Comparison of ENCODE assay signal across 9 mouse cellular contexts in the genomic region with DNA sequence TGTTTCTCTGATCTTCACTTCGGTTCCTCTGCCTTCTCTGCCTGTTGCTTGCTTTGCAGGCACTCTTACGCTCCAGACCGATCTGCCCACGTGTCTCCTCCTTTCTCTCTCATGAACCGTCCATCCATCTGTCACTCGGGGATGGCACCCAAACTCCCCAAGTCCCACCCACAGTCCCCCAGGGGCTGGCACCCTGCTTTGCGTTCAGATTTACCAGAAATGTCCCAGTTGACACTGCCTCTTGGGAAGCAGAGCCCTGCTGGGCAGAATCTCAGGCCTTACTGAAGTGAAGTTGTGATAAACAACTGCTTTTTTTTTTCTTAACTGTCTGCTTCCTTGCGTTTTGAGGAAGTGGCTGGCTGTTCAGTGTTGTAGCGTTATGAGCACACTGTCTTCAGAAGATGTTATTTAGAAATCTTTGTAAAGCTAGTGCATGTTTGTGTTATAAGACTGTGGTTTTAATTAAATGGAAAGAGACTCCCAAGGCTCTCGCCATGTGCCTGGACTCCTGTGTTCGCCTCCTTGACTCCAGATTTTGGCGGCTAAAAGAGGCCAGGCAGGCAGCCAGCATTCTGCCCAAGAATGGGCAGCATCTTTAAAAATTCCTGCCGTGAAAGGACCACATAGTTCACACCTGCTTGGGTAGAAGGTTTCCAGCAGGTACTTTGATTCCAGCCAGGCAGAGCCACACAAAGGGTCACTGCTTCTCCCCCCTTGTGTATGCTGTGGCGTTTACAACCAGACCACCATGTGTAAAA. TPM values are rescaled to one million over a fixed set of nuclear protein-coding genes. Genes with fewer than 3 reads are reported as not detected.
DNase-seq lines count a peak whose midpoint lies in the region; ATAC-seq lines count a peak whose summit lies in the region.
"Had no signal": no experiment of that assay in that cellular context is flagged by ENCODE, and none has a peak within 500 bp of the region (broad histone marks: within the 10 kb centered on the region; RNA-seq: fewer than 3 reads in every experiment).

A gene (minus strand): TSS at position 307 of the 758 bp plus-strand sequence.

- H3K4me1 ChIP-seq in embryonic facial prominence, embryonic 14.5 days (ENCODE audit: control insufficient read depth, insufficient read depth, low read length) = peaks cover 5% of the 10 kb centered on the region; the same call in 1 of the 2 replicates
- no peaks in the 10 kb centered on the region for H3K4me1 ChIP-seq in embryonic facial prominence, embryonic 10.5 days

- no peak for ATAC-seq in embryonic facial prominence, embryonic 14.5 days (ENCODE audit: low read depth)
- peak; percentile 48 for ATAC-seq in megakaryocyte, adult 5-6 weeks (ENCODE audit: poor library complexity, severe bottlenecking)

- 49% methylated on average over 14 of the region's 14 CpGs for WGBS in embryonic facial prominence, embryonic 14.5 days
- 69% methylated on average over 14 of the region's 14 CpGs for WGBS in embryonic facial prominence, embryonic 10.5 days

- H3K4me2 ChIP-seq in embryonic facial prominence, embryonic 14.5 days (ENCODE audit: low read depth, low read length) = no peak within 1 kb of the TSS
- H3K4me2 ChIP-seq: midbrain, embryonic 12.5 days had no signal

- H3K36me3 ChIP-seq in embryonic facial prominence, embryonic 14.5 days (ENCODE audit: control insufficient read depth, insufficient read depth, low read length) = no peaks in the 10 kb centered on the region
- no peaks in the 10 kb centered on the region for H3K36me3 ChIP-seq in embryonic facial prominence, embryonic 10.5 days (replicated peaks)
- H3K36me3 ChIP-seq: midbrain, embryonic 12.5 days had no signal

- H3K4me3 ChIP-seq in embryonic facial prominence, embryonic 14.5 days (ENCODE audit: low read depth, low read length) = no peak within 1 kb of the TSS
- no peak within 1 kb of the TSS for H3K4me3 ChIP-seq in embryonic facial prominence, embryonic 10.5 days
- H3K4me3 ChIP-seq: midbrain, embryonic 12.5 days had no signal

- H3K27me3 ChIP-seq in embryonic facial prominence, embryonic 14.5 days (replicated peaks; ENCODE audit: control insufficient read depth, insufficient read depth, low read length) = no peaks in the 10 kb centered on the region; the same call in 1 of the 2 replicates
- no peaks in the 10 kb centered on the region for H3K27me3 ChIP-seq in embryonic facial prominence, embryonic 10.5 days (replicated peaks; ENCODE audit: low read depth, poor library complexity, severe bottlenecking)

- no peak for DNase-seq in embryonic facial prominence, embryonic 14.5 days (ENCODE audit: low spot score)
- DNase-seq in embryonic facial prominence, embryonic 10.5 days (ENCODE audit: low spot score) = no peak
- peak; percentile 74 for DNase-seq in CD4-positive, CD25-positive, alpha-beta regulatory T cell, adult 2 months (ENCODE audit: low read depth, low spot score)
- peak; percentile 24 to 32 for DNase-seq in layer of hippocampus, adult 8-10 months (ENCODE audit: low spot score in 2 of 2)
- no peak for DNase-seq in neural tube, embryonic 10.5 days (ENCODE audit: extremely low spot score, low spot score)
- DNase-seq in kidney, adult 18-20 months = no peak
- DNase-seq in kidney, postnatal 36 days = no peak

- H3K9me3 ChIP-seq in embryonic facial prominence, embryonic 14.5 days (ENCODE audit: control insufficient read depth, low read length) = no peaks in the 10 kb centered on the region
- no peaks in the 10 kb centered on the region for H3K9me3 ChIP-seq in embryonic facial prominence, embryonic 10.5 days
- H3K9me3 ChIP-seq: midbrain, embryonic 12.5 days had no signal

- H3K9ac ChIP-seq in embryonic facial prominence, embryonic 14.5 days (ENCODE audit: low read depth, low read length) = 0 out of 2 replicates have a peak within 1 kb of the TSS, but pooled peaks have one; percentile 25
- H3K9ac ChIP-seq: midbrain, embryonic 12.5 days had no signal

- peak within 1 kb of the TSS; percentile 39 for H3K27ac ChIP-seq in embryonic facial prominence, embryonic 14.5 days (replicated peaks; ENCODE audit: low read depth, low read length)
- H3K27ac ChIP-seq in embryonic facial prominence, embryonic 10.5 days (replicated peaks) = no peak within 1 kb of the TSS
- H3K27ac ChIP-seq: midbrain, embryonic 12.5 days had no signal

RNA-seq across cellular contexts. Expression of the gene that starts here (rescaled TPM):
- polyA plus RNA-seq in embryonic facial prominence, embryonic 14.5 days (2014; fragmentation: Nextera tagmentation; extraction: Ambion mirVana) = 4.9 and 6.3 TPM in 2 replicates
- polyA plus RNA-seq in embryonic facial prominence, embryonic 10.5 days (2016; fragmentation: Nextera tagmentation; extraction: Ambion mirVana) = 3.2 and 3.4 TPM in 2 replicates
- total RNA-seq in layer of hippocampus, adult 8-10 months (2022) = 1 to 10 TPM; 2.9 to 8.9 (median 5.9) TPM
- total RNA-seq in megakaryocyte, adult 5-6 weeks (2015) = 27.9 and 35.5 TPM in 2 replicates
- 74.4 TPM in 2 replicates for total RNA-seq in megakaryocyte, adult 5-6 weeks (2017)

Comparison
In these comparisons a context has a peak if more than half of its experiments do, and no peak if none do; other contexts are left out.
1. DNase-seq: peak in CD4-positive, CD25-positive, alpha-beta regulatory T cell, adult 2 months (single experiment) and layer of hippocampus, adult 8-10 months (2 of 2); none in embryonic facial prominence, embryonic 14.5 days (single experiment), embryonic facial prominence, embryonic 10.5 days (single experiment), neural tube, embryonic 10.5 days (single experiment), kidney, adult 18-20 months (single experiment) and kidney, postnatal 36 days (0 of 2).